Mouse (Mus musculus) colon, adult 2 months (tissue): Measurements from ENCODE around the gene Defb45. TPM values are rescaled to one million over a fixed set of nuclear protein-coding genes. Genes with fewer than 3 reads are reported as not detected.

Experiments
- polyA plus RNA-seq: library from polyadenylated mRNA; depleted of rRNA; stranded (reverse); fragments of >200 nt; gene quantifications from 2 replicates; pipeline ENCODE4 v1.2.3, GENCODE M21; 2012; rRNA removed

Defb45 gene
- 0.51 TPM in 1 of 2 replicates, not detected in the other for polyA plus RNA-seq

DNA sequence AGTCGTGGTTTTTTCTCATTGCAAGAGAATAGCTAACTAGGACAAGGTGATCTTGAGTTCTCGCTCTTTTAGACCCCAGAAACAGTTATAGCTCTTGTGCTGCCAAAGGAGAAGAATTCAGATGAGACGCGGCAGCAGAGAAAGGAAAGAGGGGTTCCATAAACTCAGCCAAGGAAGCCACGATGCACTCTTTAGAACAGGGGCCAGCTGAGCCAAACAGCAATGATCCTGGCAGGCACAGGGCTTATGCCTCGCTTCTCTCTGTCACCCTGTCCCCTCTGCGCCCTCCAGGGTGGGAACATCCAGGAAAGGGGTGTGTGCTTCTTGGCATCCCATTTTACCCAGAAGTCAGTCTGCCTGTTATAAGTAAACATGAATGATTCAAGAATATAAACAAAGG lies at the start of gene Defb45:
Defb45 (minus strand) TSS at position 101 of the 400 bp plus-strand sequence.

DNA sequence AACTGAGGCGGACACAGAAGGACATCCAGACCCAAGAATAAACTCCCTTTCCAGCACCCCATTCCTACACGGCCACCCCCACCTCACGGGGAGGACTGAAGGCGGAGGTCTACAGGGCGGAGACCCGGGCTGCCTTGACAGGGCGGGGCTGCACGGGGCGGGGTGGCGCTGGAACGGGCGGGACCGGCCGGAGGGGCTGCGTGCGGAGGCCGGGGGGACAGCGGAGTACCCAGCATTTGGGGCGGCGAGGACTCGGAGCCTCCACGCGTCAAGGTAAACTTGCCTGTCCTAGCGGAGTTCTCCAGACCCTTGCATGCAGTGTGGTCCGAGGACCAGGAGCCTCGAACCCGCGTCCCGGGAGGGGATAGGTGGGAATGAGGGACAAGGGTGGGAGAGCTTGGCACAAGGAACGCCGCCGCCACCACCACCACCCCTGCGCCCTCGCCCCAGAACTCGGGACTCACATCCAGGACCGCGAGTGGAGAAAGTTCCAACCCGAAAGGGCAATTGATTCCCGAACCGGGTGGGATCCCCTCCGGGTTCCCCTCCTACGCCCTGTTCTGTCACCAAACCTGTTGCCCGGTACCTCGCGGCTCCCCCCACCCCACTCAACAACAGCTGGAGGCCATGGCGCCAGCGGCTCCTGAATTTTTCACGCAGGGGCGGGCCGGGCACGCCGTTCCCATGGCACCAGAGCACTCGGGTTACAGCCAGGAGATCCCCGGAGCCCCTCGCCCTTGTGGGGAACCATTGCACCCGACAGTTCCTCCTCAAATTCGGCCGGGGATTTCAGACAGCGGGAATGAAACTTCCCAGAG lies 27.8 kb upstream of the Defb45 start, which contains the start of gene Rem1:
Rem1 (plus strand) TSS at position 178 of the 818 bp plus-strand sequence.

DNA sequence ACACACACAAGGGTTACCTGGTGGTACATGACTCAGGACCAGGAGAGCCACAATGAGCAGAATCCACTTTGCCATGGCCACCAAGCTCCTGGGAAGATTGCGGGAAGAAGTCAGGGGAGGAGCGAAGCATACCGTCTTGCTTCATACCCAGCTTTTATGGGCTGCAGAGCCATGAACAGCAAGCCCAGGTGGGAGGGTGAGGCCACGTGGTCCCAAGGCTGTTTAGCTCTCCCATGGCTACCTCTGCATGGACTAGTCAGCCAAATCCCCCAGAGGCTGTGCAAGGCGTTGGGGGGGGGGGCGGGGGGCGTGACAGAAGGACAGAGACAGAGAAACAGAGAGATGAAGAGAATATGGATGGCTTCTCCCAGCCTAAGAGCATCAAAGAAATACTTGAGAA lies 23.8 kb upstream of the Defb45 start, which contains the start of gene Defb25:
Defb25 (minus strand) TSS at position 101 of the 400 bp plus-strand sequence.

DNA sequence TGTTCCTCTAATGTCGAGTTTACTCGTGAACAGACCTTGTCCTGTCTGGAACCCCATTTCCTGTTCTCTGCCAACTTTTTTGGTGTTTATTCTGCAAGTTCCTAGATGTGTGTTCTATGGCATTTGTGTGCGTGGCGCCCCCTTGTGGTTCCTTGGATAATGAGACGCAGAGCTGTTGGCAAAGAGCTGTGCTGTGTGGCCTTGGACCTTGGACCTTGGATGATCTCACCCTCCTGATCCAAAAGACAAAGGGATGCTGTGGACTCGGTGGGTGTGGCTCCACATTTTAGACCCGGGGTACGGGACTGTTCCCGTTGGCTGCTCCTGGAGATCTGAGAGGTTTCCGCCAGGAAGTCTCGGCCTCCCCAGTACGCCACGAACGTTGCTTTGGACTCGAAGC lies 4.9 kb upstream of the Defb45 start, which contains the start of gene Defb36:
Defb36 (plus strand) TSS at position 271 of the 400 bp plus-strand sequence.

DNA sequence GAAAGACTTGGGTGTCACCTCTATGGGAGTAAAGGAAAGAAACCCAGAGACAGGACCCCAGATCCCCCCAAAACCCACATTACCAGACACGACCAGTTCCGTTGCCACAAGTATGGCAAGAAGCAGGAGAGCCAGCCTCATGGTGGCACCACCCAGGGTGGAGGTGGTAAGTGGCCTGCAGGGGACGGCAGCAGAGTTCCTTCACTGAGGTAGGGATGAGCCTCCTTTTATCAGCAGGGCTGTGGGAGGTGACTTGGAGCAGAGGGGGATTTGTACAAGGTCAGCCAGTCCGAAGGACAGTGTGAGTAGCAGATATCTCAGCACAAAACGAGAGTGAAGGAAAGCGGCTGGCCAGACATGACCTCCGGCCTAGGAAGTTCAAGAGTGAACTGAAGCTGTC lies 19.1 kb downstream of the Defb45 start, which contains the start of gene Defb19:
Defb19 (minus strand) TSS at position 206 of the 400 bp plus-strand sequence.

DNA sequence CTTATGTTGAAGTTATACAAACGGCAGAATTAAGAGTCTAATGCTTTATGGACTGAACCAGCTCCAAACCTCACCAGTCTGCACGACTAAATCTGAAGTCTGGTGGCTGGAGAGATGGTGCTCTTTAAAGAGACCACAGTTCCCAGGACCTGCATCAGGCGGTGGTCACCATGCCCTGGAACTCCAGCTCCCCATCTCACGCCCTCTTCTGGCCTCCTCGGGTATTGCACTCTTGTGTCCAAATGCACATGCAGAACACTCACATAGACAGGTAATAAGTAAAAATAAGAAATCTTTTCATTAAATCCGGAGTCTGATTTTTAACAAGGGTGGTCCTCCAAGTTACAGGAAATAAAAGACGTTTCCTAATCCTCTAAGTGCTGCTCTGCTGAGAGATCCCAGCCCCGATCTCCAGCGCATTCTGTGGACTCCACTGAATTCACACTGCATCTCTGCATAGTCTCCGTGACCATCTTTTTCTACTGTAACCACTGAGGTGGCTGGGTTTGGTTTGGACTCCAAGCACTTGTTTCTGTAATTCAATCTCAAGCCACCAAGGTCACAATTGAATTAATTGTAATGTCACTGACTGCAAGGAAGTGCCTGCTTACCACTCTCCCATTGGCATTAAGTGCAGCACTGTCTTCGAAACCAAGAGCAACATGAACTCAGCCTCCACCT lies 26.9 kb downstream of the Defb45 start, which contains the start of gene Defb21:
Defb21 (plus strand) TSS at position 631 of the 681 bp plus-strand sequence.

DNA sequence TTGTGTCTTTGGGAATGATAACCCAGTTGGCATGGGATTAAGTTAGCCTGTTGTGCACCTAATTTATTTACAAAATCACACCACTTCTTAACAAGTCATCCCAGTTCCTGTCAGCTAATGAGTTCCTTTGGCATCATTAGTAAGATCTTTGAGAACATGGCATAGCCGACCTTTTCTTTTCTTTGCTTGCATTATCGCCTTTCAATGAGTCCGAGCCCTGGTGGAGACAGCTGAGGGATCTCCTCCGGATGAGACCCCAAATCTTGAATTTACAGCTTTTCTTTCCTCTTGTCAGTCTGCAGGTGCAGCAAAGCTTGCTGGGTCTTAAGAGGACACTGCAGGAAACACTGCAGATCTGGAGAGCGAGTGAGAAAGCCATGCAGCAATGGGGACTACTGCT lies 30.2 kb downstream of the Defb45 start, which contains the start of gene Gm17416:
Gm17416 (plus strand) TSS at position 301 of the 400 bp plus-strand sequence.

Other genes with a start within 250 kb of the Defb45 start
- 0.73 and 0.76 TPM in 2 replicates for gene Nrsn2, start 222.8 kb downstream of the Defb45 start, polyA plus RNA-seq
- gene Sox12, start 201.3 kb downstream of the Defb45 start, polyA plus RNA-seq: 4.1 and 4.9 TPM in 2 replicates
- gene Zcchc3, start 184.4 kb downstream of the Defb45 start, polyA plus RNA-seq: 2.9 and 4.2 TPM in 2 replicates
- gene 6820408C15Rik, start 183.8 kb downstream of the Defb45 start, polyA plus RNA-seq: not detected in 2 replicates
- gene Defb23, start 134.8 kb downstream of the Defb45 start, polyA plus RNA-seq: not detected in 2 replicates
- gene Defb20, start 122.3 kb downstream of the Defb45 start, polyA plus RNA-seq: not detected in 2 replicates
- gene Defb22, start 109.3 kb downstream of the Defb45 start, polyA plus RNA-seq: not detected in 2 replicates
- gene Defb26, start 87.7 kb downstream of the Defb45 start, polyA plus RNA-seq: not detected in 2 replicates
- not detected in 2 replicates for gene Defb28, start 81.1 kb downstream of the Defb45 start, polyA plus RNA-seq
- gene Defb29, start 59.3 kb downstream of the Defb45 start, polyA plus RNA-seq: not detected in 2 replicates
- not detected in 2 replicates for gene Gm17416, start 30.1 kb downstream of the Defb45 start, polyA plus RNA-seq
- gene Defb21, start 26.7 kb downstream of the Defb45 start, polyA plus RNA-seq: not detected in 2 replicates
- gene Defb19, start 19.1 kb downstream of the Defb45 start, polyA plus RNA-seq: not detected in 2 replicates
- 0.35 TPM in 1 of 2 replicates, not detected in the other for gene Defb36, start 4.9 kb upstream of the Defb45 start, polyA plus RNA-seq
- not detected in 2 replicates for gene Defb25, start 23.7 kb upstream of the Defb45 start, polyA plus RNA-seq
- 11.0 and 13.3 TPM in 2 replicates for gene Rem1, start 27.6 kb upstream of the Defb45 start, polyA plus RNA-seq
- gene H13, start 70.1 kb upstream of the Defb45 start, polyA plus RNA-seq: 166 and 184 TPM in 2 replicates
- 2.8 and 3.4 TPM in 2 replicates for gene Mcts2, start 87.6 kb upstream of the Defb45 start, polyA plus RNA-seq
- 963 and 1,196 TPM in 2 replicates for gene Id1, start 136.9 kb upstream of the Defb45 start, polyA plus RNA-seq
- gene Cox4i2, start 154.8 kb upstream of the Defb45 start, polyA plus RNA-seq: 3.6 and 3.7 TPM in 2 replicates
- gene Bcl2l1, start 232.3 kb upstream of the Defb45 start, polyA plus RNA-seq: 38.1 and 43.2 TPM in 2 replicates
- 1.2 and 1.6 TPM in 2 replicates for gene Tpx2, start 248.6 kb upstream of the Defb45 start, polyA plus RNA-seq